Mouse (Mus musculus): ENCODE results near the gene Gm20812. TPM values are rescaled to one million over a fixed set of nuclear protein-coding genes. Genes with fewer than 3 reads are reported as not detected.
"Not testable (repeated sequence)": the region's sequence is repeated elsewhere in the genome, so short reads cannot be mapped to it uniquely, and the experiment has no call there.

Gene Gm20812
- polyA plus RNA-seq (2015; fragmentation: Nextera tagmentation; extraction: Ambion mirVana): not detected in 2 replicates

DNA sequence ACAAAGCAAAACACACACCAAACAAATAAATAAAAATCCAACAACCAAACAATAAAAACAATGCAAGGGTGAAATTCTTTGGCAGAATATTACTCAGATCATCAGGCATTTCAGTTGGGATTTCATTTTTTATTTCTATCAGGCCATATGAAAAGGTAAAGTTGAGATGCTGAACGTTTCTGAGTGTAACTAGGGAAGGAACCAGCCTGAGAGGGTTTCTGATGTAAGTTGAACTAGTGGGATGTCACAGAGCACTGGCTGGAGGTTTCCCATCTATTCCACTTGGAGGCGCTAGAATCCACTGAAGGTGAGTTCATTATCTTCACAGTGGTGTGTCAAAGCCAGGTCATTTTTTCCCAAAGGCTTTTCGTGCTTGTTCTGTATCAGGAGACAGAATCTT lies at the start of gene Gm20812:
Gm20812 (plus strand) TSS at position 301 of the 400 bp plus-strand sequence.
- H3K9me3 ChIP-seq; H3K27ac ChIP-seq; H3K4me1 ChIP-seq (replicated peaks); H3K4me3 ChIP-seq (replicated peaks); H3K4me2 ChIP-seq (replicated peaks); ATAC-seq; H3K9ac ChIP-seq (replicated peaks); H3K36me3 ChIP-seq; H3K27me3 ChIP-seq: not testable (repeated sequence)
- WGBS: no CpG with 5 or more reads among the region's 3 CpGs

Other genes with a start within 250 kb of the Gm20812 start
- gene Gm29554, start 108.0 kb upstream of the Gm20812 start, polyA plus RNA-seq (2015; fragmentation: Nextera tagmentation; extraction: Ambion mirVana): not detected in 2 replicates

All from midbrain, embryonic 13.5 days (tissue).